13 mouse cellular contexts compared by ENCODE assay signal in the genomic region with DNA sequence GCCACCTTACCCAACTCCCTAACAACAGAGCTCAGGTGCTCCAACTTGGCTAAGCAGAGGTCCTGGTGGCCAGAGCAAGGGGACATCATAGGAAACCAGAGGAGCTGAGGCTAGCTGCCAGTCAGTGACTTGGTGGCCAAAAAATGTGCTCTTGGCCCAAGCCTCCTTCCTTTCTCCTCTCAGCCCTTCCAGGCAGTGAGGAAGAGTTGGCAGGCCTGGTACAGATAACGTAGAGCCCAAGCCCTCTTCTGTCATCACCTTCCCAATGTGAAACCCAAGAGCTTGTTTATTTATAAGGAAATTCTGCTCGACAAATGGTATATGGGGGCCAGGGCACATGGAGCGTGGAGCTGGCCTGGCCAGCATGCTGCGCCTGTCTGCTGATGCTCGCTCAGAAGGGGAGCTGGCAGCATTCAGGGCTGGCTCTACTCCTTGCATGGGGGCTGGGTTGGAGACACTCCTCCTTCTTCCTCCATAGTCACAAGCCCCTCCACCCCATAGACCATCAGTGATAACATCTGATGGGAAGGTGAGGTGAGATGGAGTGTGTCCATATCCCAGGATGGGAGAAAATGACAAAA.
"Had no signal": no experiment of that assay in that cellular context is flagged by ENCODE, and none has a peak within 500 bp of the region (broad histone marks: within the 10 kb centered on the region; RNA-seq: fewer than 3 reads in every experiment).

No protein-coding gene starts in this region.

- H3K4me1 ChIP-seq: kidney, embryonic 15.5 days; limb, embryonic 13.5 days; megakaryocyte, embryonic 14.5 days; midbrain, embryonic 15.5 days; neural tube, embryonic 12.5 days had no signal

- H3K4me2 ChIP-seq: kidney, embryonic 15.5 days; limb, embryonic 13.5 days; midbrain, embryonic 11.5 days; midbrain, embryonic 15.5 days; neural tube, embryonic 12.5 days had no signal

- ATAC-seq: midbrain, embryonic 15.5 days had no signal

- H3K4me3 ChIP-seq: kidney, embryonic 15.5 days; limb, embryonic 13.5 days; megakaryocyte, embryonic 14.5 days; midbrain, embryonic 15.5 days; neural tube, embryonic 12.5 days had no signal

- H3K9me3 ChIP-seq: kidney, embryonic 15.5 days; limb, embryonic 13.5 days; midbrain, embryonic 15.5 days; neural tube, embryonic 12.5 days had no signal

- H3K36me3 ChIP-seq: kidney, embryonic 15.5 days; limb, embryonic 13.5 days; midbrain, embryonic 15.5 days; neural tube, embryonic 12.5 days had no signal

- DNase-seq: kidney, adult 18-20 months; kidney, postnatal 14 days; left cerebral cortex, postnatal 4 days; thymus, postnatal 14 days had no signal

- H3K27ac ChIP-seq: kidney, embryonic 15.5 days; limb, embryonic 13.5 days; liver, embryonic 14.5 days; macrophage; midbrain, embryonic 15.5 days; neural tube, embryonic 12.5 days; stomach, postnatal 0 days had no signal

- H3K9ac ChIP-seq: kidney, embryonic 15.5 days; limb, embryonic 13.5 days; liver, embryonic 14.5 days; midbrain, embryonic 15.5 days; neural tube, embryonic 12.5 days had no signal

- H3K27me3 ChIP-seq: kidney, embryonic 15.5 days; limb, embryonic 13.5 days; megakaryocyte, embryonic 14.5 days; midbrain, embryonic 15.5 days; neural tube, embryonic 12.5 days had no signal
